Mouse (Mus musculus) limb, embryonic 15.5 days (tissue): ENCODE measurements at regions not wholly inside any gene's neighbourhood (a gene's known extent, or its start where the extent isn't known, plus 50 kb on each side); places are given as distances from the start of the nearest gene placed in this dataset.
A peak's percentile ranks its signal among the peaks of the same experiment; 100 is the strongest.
"Not testable (repeated sequence)": the region's sequence is repeated elsewhere in the genome, so short reads cannot be mapped to it uniquely, and the experiment has no call there.

ENCODE experiments used
- ATAC-seq: fragments of 200-750 bp; cut with Nextera tagmentation; 2 replicates; pipeline ENCODE4 v1.8.0; 2017; ENCODE audit warnings: low read depth, moderate TSS enrichment; ENCODE audit not compliant: insufficient number of reproducible peaks, low FRiP score, low TSS enrichment
- H3K27ac ChIP-seq: fragments of 300-500 bp; sonication (generic); 2 replicates; pipeline ENCODE4 v1.5.1; 2015; ENCODE audit warnings: moderate library complexity, mild to moderate bottlenecking, inconsistent platforms
- H3K27me3 ChIP-seq: fragments of 300-500 bp; sonication (generic); 2 replicates; pipeline ENCODE4 v1.6.1; 2015; ENCODE audit warnings: inconsistent platforms
- H3K36me3 ChIP-seq: fragments of 300-500 bp; sonication (generic); 2 replicates; pipeline ENCODE4 v1.6.1; 2015; ENCODE audit warnings: inconsistent platforms
- H3K4me1 ChIP-seq: fragments of 300-500 bp; sonication (generic); 2 replicates; pipeline ENCODE4 v1.6.1; 2015; ENCODE audit warnings: inconsistent platforms
- H3K4me2 ChIP-seq: fragments of 300-500 bp; sonication (generic); 2 replicates; pipeline ENCODE4 v1.6.1; 2015; ENCODE audit warnings: mild to moderate bottlenecking, inconsistent platforms
- H3K4me3 ChIP-seq: fragments of 300-500 bp; sonication (generic); 2 replicates; pipeline ENCODE4 v1.5.1; 2015; ENCODE audit warnings: mild to moderate bottlenecking, inconsistent platforms
- H3K9ac ChIP-seq: fragments of 300-500 bp; sonication (generic); 2 replicates; pipeline ENCODE4 v1.6.1; 2015; ENCODE audit warnings: inconsistent platforms
- H3K9me3 ChIP-seq: fragments of 300-500 bp; sonication (generic); 2 replicates; pipeline ENCODE4 v1.6.1; 2016; ENCODE audit warnings: inconsistent platforms
- WGBS: fragments of 180-500 bp; shearing (Covaris S2); methylation state at CpG from one replicate; pipeline ENCODE4 v1.1.7; 2015; 5-methylcytosine and 5-hydroxymethylcytosine counted together

DNA sequence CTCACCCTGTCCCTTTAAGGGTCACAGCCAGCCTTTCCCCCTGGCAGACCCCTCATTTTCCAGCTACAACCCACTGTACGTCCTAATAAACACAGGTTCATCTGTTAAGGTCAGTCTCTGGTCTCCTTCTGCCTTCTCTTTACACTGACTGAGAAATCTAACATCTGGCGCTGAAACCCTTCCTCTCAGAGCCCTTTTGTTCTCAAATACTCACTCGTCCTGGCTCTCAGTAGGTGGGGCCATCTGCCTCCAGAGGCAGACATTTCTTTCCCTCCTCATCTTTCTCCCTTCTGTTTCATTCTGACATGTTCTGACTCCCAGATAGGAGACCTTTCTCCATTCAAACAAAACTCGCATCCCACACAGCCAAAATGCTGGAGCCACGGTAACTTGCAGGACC is 102.6 kb upstream of the Thpo start:
- Histone ChIP-seq H3K4me2 (no peak overlapping the region), H3K27ac (no peak overlapping the region), H3K9ac (no peak overlapping the region), H3K9me3 (peaks cover 4% of the 10 kb centered on the region; the same call in 1 of the 2 replicates), H3K27me3 (no peaks in the 10 kb centered on the region), H3K4me3 (no peak overlapping the region), H3K36me3 (no peaks in the 10 kb centered on the region), H3K4me1 (no peaks in the 10 kb centered on the region)
- no peak for ATAC-seq
- 38% methylated on average over 5 of the region's 5 CpGs for WGBS

DNA sequence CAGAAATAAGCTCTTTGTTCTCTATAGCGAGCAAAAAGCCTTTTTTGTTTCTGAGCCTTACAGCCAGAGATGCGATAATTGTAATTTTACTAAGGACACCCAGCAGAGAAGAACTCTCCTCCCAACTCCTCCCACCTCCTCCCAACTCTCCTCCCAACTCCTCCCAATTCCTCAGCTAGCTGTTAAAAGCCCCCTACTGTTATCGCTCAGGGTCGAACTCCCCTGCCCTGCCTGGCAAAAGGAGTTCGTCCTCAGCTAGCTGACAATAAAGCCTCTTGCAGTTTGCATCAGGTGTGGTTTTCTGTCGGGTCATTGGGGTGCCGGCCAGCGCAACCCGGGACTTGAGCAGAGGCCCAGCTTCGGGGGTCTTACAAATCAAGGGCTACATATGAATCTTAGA is 99.5 kb upstream of the Thpo start:
- H3K36me3 ChIP-seq, H3K9ac ChIP-seq, ATAC-seq, H3K4me3 ChIP-seq, H3K4me2 ChIP-seq, H3K27ac ChIP-seq, H3K9me3 ChIP-seq, H3K27me3 ChIP-seq: not testable (repeated sequence)
- peaks cover 10% of the 10 kb centered on the region; the same call in 1 of the 2 replicates for H3K4me1 ChIP-seq
- WGBS: 75% methylated on average over 10 of the region's 10 CpGs

DNA sequence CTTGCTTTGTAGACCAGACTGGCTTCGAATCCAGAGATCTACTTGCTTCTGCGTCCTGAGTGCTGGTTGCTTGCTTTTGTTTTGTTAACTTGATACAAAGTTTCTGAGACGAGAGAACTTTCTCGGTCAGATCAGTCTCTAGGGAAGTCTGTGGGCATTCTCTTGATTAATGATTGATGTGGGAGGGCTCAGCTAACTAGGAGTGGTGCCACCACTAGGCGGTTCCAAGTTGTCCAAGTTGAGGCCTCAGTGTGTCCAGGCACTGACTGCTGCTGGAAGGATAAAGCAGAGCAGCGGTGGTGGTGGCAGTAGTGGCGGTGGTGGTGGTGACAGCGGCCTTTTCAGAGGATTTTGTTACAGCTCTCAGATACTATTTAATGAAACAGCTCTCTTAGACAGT is 99.0 kb upstream of the Thpo start:
- Histone ChIP-seq H3K27ac (no peak overlapping the region), H3K27me3 (no peaks in the 10 kb centered on the region), H3K36me3 (no peaks in the 10 kb centered on the region), H3K4me3 (no peak overlapping the region), H3K9ac (no peak overlapping the region), H3K4me1 (peaks cover 10% of the 10 kb centered on the region; the same call in 1 of the 2 replicates), H3K9me3 (peaks cover 4% of the 10 kb centered on the region; the same call in 1 of the 2 replicates), H3K4me2 (no peak overlapping the region)
- no peak for ATAC-seq
- 82% methylated on average over 8 of the region's 8 CpGs for WGBS

DNA sequence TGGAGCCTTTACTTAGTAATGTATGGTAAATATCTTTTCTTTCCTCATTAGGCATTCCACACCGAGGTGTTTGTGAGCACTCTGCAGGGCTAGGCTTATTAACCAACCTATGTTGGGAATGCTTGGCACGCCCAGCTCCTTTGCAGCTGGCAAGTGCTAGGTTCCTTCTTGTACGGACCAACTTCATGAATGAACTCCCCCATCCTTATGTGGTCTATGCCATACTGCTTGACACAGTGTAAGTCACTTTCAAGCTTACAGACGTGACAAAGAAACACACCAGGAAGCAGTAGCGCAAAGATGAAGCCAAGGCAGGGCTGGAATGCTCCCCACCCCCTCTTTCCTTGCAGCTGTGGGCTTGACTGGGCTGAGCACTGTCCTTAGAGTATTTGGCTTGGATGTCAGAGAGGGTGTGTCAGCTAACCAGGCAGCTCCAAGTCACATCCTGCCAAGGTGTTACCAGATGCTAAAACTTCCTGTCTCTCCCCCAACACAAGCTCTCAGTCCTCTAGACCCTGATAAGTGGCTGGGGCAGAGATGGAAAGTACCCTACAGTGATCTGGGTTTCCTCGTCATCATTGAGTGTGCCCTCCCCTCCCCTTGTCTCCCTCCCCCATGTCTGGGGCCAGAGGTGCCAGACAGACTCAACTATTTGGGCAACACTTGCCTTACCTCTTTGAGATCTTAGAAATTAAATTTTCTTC is 95.6 kb upstream of the Thpo start:
- Histone ChIP-seq H3K27ac (peak overlapping the region; percentile 50; the same call in 1 of the 2 replicates), H3K4me3 (no peak overlapping the region), H3K27me3 (no peaks in the 10 kb centered on the region), H3K4me2 (no peak overlapping the region), H3K9me3 (peaks cover 4% of the 10 kb centered on the region; the same call in 1 of the 2 replicates), H3K9ac (no peak overlapping the region), H3K4me1 (peaks cover 10% of the 10 kb centered on the region; the same call in 1 of the 2 replicates), H3K36me3 (no peaks in the 10 kb centered on the region)
- 38% methylated on average over 6 of the region's 6 CpGs for WGBS
- 0 out of 2 replicates have a peak, but pooled peaks have one; percentile 35 for ATAC-seq

DNA sequence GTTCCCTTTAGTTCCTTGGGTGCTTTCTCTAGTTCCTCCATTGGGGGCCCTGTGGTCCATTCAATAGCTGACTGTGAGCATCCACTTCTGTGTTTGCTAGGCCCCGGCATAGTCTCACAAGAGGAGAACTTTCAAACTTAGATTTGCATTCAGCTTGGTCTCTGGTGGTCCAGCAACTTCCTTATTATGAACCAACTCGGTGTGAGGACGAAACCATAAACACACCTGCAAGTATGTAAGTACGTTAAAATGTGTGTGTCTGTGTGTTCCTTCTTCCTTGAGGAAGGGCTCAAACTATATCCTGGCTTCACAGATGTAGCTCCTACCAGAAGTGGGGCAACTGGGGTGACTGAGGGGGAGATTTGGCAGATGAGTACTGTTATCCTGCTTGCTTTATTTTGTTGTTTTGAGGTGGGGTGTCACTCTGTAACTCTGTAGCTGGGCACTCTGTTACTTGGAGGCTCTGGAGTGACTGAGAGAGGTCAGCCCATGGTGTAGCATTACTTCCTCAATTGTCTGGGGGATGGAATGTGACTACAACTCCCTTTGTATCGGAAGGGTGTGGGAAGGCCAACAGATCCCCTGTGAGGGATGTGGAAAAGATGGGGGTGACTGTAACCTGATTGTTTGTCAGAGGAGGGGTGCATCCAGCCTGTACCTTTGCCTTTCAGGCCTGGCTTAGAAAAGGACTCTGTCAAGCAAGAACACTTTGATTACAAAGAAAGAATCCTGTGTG is 94.9 kb upstream of the Thpo start:
- H3K4me2 ChIP-seq: no peak overlapping the region
- no peak overlapping the region for H3K4me3 ChIP-seq
- WGBS: 79% methylated on average over 5 of the region's 5 CpGs
- peaks cover 10% of the 10 kb centered on the region; the same call in 1 of the 2 replicates for H3K4me1 ChIP-seq
- no peak for ATAC-seq
- no peaks in the 10 kb centered on the region for H3K9me3 ChIP-seq
- H3K27me3 ChIP-seq: no peaks in the 10 kb centered on the region
- H3K27ac ChIP-seq: peak overlapping the region; percentile 50; the same call in 1 of the 2 replicates
- no peaks in the 10 kb centered on the region for H3K36me3 ChIP-seq
- H3K9ac ChIP-seq: no peak overlapping the region

DNA sequence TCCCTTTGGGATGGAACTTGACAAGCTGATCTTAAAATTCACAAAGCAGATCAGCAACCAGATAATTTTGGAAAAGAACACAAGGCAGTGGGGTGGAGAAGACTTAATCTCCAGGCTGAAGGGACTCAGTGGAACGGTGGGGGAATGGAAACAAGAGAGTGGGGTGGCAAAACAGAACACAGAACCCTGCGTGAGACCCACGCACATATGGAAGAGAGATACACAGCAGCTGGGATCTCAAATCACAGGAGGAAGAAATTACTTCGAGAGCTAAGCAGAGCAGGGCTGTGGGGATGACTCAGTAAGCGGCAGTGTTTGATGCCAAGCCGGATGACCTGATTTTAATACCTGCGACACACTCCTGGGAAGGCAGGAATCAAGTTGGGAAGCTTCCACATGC is 89.9 kb upstream of the Thpo start:
- Histone ChIP-seq H3K9ac (no peak overlapping the region), H3K4me3 (no peak overlapping the region), H3K27ac (no peak overlapping the region), H3K4me2 (no peak overlapping the region), H3K9me3 (no peaks in the 10 kb centered on the region), H3K36me3 (no peaks in the 10 kb centered on the region), H3K27me3 (no peaks in the 10 kb centered on the region), H3K4me1 (peaks cover 1% of the 10 kb centered on the region; the same call in 1 of the 2 replicates)
- 61% methylated on average over 7 of the region's 7 CpGs for WGBS
- no peak for ATAC-seq

DNA sequence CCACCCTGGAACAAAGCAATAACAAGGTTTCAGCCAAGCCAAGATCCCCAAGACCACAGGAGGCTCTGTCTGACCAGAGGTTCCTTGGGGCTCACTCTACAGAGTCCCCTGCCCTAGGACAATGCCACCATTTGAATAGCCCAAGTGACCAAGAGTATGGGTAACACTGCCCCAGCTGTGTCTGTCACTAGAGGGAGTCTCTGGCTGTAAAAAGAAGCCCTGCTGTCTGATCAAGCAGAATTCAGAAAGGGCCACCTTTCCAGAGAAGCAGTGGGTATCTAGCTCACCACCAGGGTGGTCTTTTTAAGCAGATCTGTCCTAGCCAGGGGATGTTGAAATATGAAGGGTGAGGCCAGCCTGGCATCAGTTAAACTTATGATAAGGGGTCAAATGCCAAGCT is 86.6 kb upstream of the Thpo start:
- no peaks in the 10 kb centered on the region for H3K27me3 ChIP-seq
- H3K4me1 ChIP-seq: peaks cover 12% of the 10 kb centered on the region
- H3K4me2 ChIP-seq: no peak overlapping the region
- no peak for ATAC-seq
- no peak overlapping the region for H3K27ac ChIP-seq
- no peak overlapping the region for H3K4me3 ChIP-seq
- H3K36me3 ChIP-seq: no peaks in the 10 kb centered on the region
- H3K9ac ChIP-seq: no peak overlapping the region
- no peaks in the 10 kb centered on the region for H3K9me3 ChIP-seq

DNA sequence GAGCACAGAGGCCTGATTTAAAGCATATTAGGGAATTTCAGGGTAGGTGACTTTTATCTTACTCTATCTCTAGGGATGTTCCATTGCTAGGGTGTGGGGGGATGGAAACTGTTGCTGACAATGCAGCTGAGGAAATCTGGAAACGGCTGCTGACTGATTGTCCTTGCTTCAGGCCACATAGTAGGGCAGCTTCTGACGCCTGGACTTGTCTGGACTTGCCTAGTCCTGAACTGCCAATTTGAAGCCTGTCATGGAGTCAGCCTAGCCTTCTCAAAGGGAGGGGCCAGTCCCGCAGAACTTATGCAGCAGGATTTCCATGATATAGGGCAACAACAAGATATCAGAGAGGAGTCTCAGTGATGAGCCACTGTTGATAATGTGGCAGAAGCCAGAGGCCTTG is 85.3 kb upstream of the Thpo start:
- 73% methylated on average over 3 of the region's 3 CpGs for WGBS
- Histone ChIP-seq H3K4me3 (no peak overlapping the region), H3K4me2 (no peak overlapping the region), H3K27me3 (no peaks in the 10 kb centered on the region), H3K36me3 (no peaks in the 10 kb centered on the region), H3K4me1 (peaks cover 12% of the 10 kb centered on the region), H3K9me3 (no peaks in the 10 kb centered on the region), H3K27ac (no peak overlapping the region), H3K9ac (no peak overlapping the region)
- no peak for ATAC-seq

DNA sequence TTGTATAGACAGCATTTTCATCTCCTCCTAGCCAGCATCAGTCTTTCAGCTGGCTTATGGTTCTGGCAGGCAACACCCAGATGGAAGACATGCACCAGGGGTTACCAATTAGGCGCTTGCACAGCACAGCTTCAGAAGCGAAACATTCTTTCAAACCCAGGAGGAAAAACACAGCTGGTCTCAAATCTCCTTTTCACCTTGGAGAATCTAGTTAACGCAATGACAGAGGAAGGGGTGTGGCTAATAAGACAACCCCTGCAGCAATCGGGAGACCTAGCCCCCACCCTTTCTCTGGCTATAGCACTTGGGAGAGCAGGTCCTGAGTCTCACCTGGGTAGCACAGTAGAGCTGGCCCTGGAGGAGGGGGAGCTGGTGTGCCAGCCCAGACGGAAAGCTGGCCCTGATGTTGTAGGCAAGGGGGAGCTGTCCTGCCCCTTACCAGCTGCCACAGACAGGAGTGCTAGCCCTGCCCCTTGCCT is 84.4 kb upstream of the Thpo start:
- Histone ChIP-seq H3K9me3 (no peaks in the 10 kb centered on the region), H3K4me2 (0 out of 2 replicates have a peak overlapping the region, but pooled peaks have one; percentile 17), H3K27ac (peak overlapping the region; percentile 47; the same call in 1 of the 2 replicates), H3K4me1 (peaks cover 12% of the 10 kb centered on the region), H3K36me3 (no peaks in the 10 kb centered on the region), H3K4me3 (no peak overlapping the region), H3K9ac (no peak overlapping the region), H3K27me3 (no peaks in the 10 kb centered on the region)
- peak; percentile 52; the same call in 1 of the 2 replicates for ATAC-seq
- WGBS: 8% methylated on average over 5 of the region's 5 CpGs

DNA sequence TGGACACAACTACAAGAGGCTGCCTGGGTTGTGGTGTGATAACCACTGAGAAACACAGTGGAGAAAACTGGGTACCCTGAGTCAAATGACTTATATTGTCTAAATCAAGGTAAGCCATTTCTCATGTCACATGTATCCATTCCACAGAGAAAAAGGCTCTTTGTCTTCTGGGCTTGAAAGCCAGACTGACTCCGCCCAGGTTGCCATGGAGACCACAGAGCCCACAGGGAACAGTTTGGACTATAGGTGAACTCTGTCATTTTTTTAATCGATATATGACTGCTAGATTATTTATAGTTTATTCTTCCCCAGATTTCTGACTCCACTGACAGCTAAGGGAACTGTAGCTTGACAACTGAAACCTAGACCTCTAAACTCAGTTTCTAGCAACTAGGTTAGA is 80.7 kb upstream of the Thpo start:
- 79% methylated on average over 2 of the region's 2 CpGs for WGBS
- Histone ChIP-seq H3K27me3 (no peaks in the 10 kb centered on the region), H3K4me1 (peaks cover 12% of the 10 kb centered on the region), H3K4me2 (no peak overlapping the region), H3K4me3 (no peak overlapping the region), H3K9ac (no peak overlapping the region), H3K27ac (no peak overlapping the region), H3K36me3 (no peaks in the 10 kb centered on the region), H3K9me3 (no peaks in the 10 kb centered on the region)
- ATAC-seq: no peak

DNA sequence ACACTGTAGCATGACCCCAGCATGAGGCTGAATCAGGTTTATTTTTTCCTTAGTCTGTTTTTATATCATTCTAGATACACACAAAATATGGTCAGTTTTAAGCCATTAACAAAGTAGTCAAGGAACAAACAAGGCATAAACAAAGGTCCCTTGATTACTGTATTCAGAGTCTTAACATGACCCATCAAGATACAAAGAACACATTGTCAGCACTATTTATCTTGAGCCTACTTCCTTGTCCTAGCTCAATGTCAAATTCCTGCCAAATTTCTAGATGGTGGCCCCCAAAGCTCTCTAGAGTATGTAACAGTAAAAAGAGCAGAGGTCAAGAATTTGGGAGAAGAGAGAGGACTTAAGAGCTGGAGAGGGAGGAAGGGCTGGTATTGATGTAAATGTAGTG is 79.9 kb upstream of the Thpo start:
- no peak for ATAC-seq
- Histone ChIP-seq H3K9me3 (no peaks in the 10 kb centered on the region), H3K27me3 (no peaks in the 10 kb centered on the region), H3K4me2 (no peak overlapping the region), H3K27ac (no peak overlapping the region), H3K4me3 (no peak overlapping the region), H3K9ac (no peak overlapping the region), H3K36me3 (no peaks in the 10 kb centered on the region), H3K4me1 (peaks cover 12% of the 10 kb centered on the region)

DNA sequence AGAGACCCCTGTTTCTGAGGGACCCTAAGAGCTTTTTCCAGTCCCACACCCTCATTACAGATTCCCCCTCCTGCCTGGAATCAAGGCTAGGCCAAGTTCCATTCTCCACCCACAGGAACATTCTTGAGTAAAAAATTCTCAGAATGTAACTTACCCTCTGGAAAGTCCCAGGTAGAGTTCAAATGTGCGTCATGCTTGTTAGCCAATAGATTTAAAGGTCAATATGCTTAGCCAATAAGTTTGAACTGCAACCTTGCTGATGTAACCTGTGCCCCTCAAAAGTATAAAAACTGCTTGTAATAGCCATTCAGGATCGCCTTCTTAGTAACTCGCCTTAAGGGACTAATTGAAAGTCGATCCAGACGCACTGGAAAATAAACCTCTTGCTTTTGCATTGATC is 77.7 kb upstream of the Thpo start:
- H3K4me1 ChIP-seq, H3K4me2 ChIP-seq, ATAC-seq, H3K36me3 ChIP-seq, H3K9me3 ChIP-seq, H3K9ac ChIP-seq, H3K27ac ChIP-seq, H3K4me3 ChIP-seq, H3K27me3 ChIP-seq: not testable (repeated sequence)
- WGBS: 46% methylated on average over 5 of the region's 5 CpGs
